22 mouse cellular contexts compared by ENCODE assay signal in genomic region chr7:99853350-99853749, GRCm38 (mm10). TPM values are rescaled to one million over a fixed set of nuclear protein-coding genes. Genes with fewer than 3 reads are reported as not detected.
DNase-seq lines count a peak whose midpoint lies in the region; ATAC-seq and TF ChIP-seq lines count a peak whose summit lies in the region.
"Had no signal": no experiment of that assay in that cellular context is flagged by ENCODE, and none has a peak within 500 bp of the region (broad histone marks: within the 10 kb centered on the region; RNA-seq: fewer than 3 reads in every experiment).

No protein-coding gene starts in this region.

- 88% methylated on average over 7 of the region's 7 CpGs for WGBS in hindbrain, postnatal 0 days
- WGBS in hindbrain, embryonic 14.5 days = 88% methylated on average over 7 of the region's 7 CpGs
- 75% methylated on average over 7 of the region's 7 CpGs for WGBS in lung, embryonic 14.5 days
- WGBS in stomach, postnatal 0 days = 74% methylated on average over 7 of the region's 7 CpGs

- TF ChIP-seq CTCF in hindbrain, postnatal 0 days (IDR thresholded peaks at IDR 0.05; ENCODE audit: low read depth) = peak; percentile 36
- TF ChIP-seq CTCF in lung, embryonic 14.5 days (IDR thresholded peaks at IDR 0.05; ENCODE audit: low read depth) = peak; percentile 22; the same call in 1 of the 2 replicates
- TF ChIP-seq CTCF in stomach, postnatal 0 days (IDR thresholded peaks at IDR 0.05; ENCODE audit: low read depth) = peak; percentile 42; the same call in 1 of the 2 replicates

- ATAC-seq in hindbrain, postnatal 0 days = no peak
- no peak for ATAC-seq in hindbrain, embryonic 14.5 days (ENCODE audit: low FRiP score)
- ATAC-seq in lung, embryonic 14.5 days (ENCODE audit: insufficient read depth) = no peak
- no peak for ATAC-seq in stomach, postnatal 0 days (ENCODE audit: low FRiP score, low TSS enrichment)
- ATAC-seq: activated CD4-positive, CD25-positive, alpha-beta regulatory T cell, adult 4 months had no signal

- TF ChIP-seq EP300 in stomach, postnatal 0 days (optimal IDR thresholded peaks at IDR 0.05) = no peak

- H3K9ac ChIP-seq in hindbrain, postnatal 0 days (replicated peaks; ENCODE audit: low read length) = no peak overlapping the region
- no peak overlapping the region for H3K9ac ChIP-seq in hindbrain, embryonic 14.5 days
- no peak overlapping the region for H3K9ac ChIP-seq in lung, embryonic 14.5 days
- no peak overlapping the region for H3K9ac ChIP-seq in stomach, postnatal 0 days (ENCODE audit: low read length)
- H3K9ac ChIP-seq: hindbrain, embryonic 13.5 days; liver, embryonic 15.5 days; neural tube, embryonic 15.5 days had no signal

- H3K4me2 ChIP-seq in hindbrain, postnatal 0 days (ENCODE audit: low read depth, low read length) = no peak overlapping the region
- no peak overlapping the region for H3K4me2 ChIP-seq in hindbrain, embryonic 14.5 days (replicated peaks)
- H3K4me2 ChIP-seq in lung, embryonic 14.5 days = no peak overlapping the region
- H3K4me2 ChIP-seq in stomach, postnatal 0 days (replicated peaks; ENCODE audit: low read depth) = no peak overlapping the region
- H3K4me2 ChIP-seq: hindbrain, embryonic 13.5 days; liver, embryonic 15.5 days; midbrain, embryonic 11.5 days; neural tube, embryonic 15.5 days had no signal

- DNase-seq in hindbrain, postnatal 0 days (ENCODE audit: low spot score) = no peak
- no peak for DNase-seq in hindbrain, embryonic 14.5 days (ENCODE audit: low spot score)
- DNase-seq in lung, embryonic 14.5 days = no peak
- DNase-seq in lung, postnatal 14 days = no peak
- DNase-seq in WW6 (ENCODE audit: low read depth, low spot score) = peak; percentile 16
- DNase-seq in stomach, postnatal 0 days (ENCODE audit: low spot score) = no peak
- no peak for DNase-seq in left cerebral cortex, adult 9 months (ENCODE audit: low spot score in 2 of 2)
- DNase-seq: cerebellum, adult 2 months; gastrocnemius, postnatal 14 days; heart, postnatal 10 days; kidney, adult 18-20 months; kidney, postnatal 36 days; left cerebral cortex, postnatal 4 days; lung, postnatal 4 days; right cerebral cortex, postnatal 25 days; thymus, postnatal 25 days had no signal

- H3K4me3 ChIP-seq in hindbrain, postnatal 0 days (ENCODE audit: low read length) = no peak overlapping the region
- no peak overlapping the region for H3K4me3 ChIP-seq in hindbrain, embryonic 14.5 days (replicated peaks; ENCODE audit: low read length)
- H3K4me3 ChIP-seq in lung, embryonic 14.5 days (ENCODE audit: low read depth, low read length) = no peak overlapping the region
- no peak overlapping the region for H3K4me3 ChIP-seq in stomach, postnatal 0 days (ENCODE audit: low read depth, low read length)
- H3K4me3 ChIP-seq: forebrain, embryonic 10.5 days; hindbrain, embryonic 13.5 days; liver, embryonic 15.5 days; neural tube, embryonic 15.5 days had no signal

- H3K9me3 ChIP-seq in hindbrain, postnatal 0 days (ENCODE audit: low read length) = no peaks in the 10 kb centered on the region
- no peaks in the 10 kb centered on the region for H3K9me3 ChIP-seq in hindbrain, embryonic 14.5 days (ENCODE audit: control insufficient read depth, low read length)
- no peaks in the 10 kb centered on the region for H3K9me3 ChIP-seq in lung, embryonic 14.5 days (ENCODE audit: low read depth, low read length)
- H3K9me3 ChIP-seq in stomach, postnatal 0 days (ENCODE audit: control insufficient read depth, low read length) = no peaks in the 10 kb centered on the region
- H3K9me3 ChIP-seq: forebrain, embryonic 10.5 days; hindbrain, embryonic 13.5 days; liver, embryonic 15.5 days; neural tube, embryonic 15.5 days had no signal

- no peak overlapping the region for H3K27ac ChIP-seq in hindbrain, postnatal 0 days
- no peak overlapping the region for H3K27ac ChIP-seq in hindbrain, embryonic 14.5 days
- H3K27ac ChIP-seq in lung, embryonic 14.5 days (ENCODE audit: low read depth) = no peak overlapping the region
- no peak overlapping the region for H3K27ac ChIP-seq in stomach, postnatal 0 days (replicated peaks)
- H3K27ac ChIP-seq: forebrain, embryonic 10.5 days; hindbrain, embryonic 13.5 days; liver, embryonic 15.5 days; neural tube, embryonic 15.5 days had no signal

- H3K36me3 ChIP-seq in hindbrain, postnatal 0 days (ENCODE audit: insufficient read depth, low read length) = peaks cover 15% of the 10 kb centered on the region; the same call in 1 of the 2 replicates
- peaks cover 27% of the 10 kb centered on the region for H3K36me3 ChIP-seq in hindbrain, embryonic 14.5 days (replicated peaks; ENCODE audit: control insufficient read depth, insufficient read depth)
- H3K36me3 ChIP-seq in lung, embryonic 14.5 days (ENCODE audit: insufficient read depth) = peaks cover 57% of the 10 kb centered on the region
- H3K36me3 ChIP-seq in stomach, postnatal 0 days (ENCODE audit: control insufficient read depth, insufficient read depth, low read length) = no peaks in the 10 kb centered on the region; the same call in 1 of the 2 replicates

- H3K27me3 ChIP-seq in hindbrain, postnatal 0 days (ENCODE audit: insufficient read depth, low read length) = no peaks in the 10 kb centered on the region
- H3K27me3 ChIP-seq in hindbrain, embryonic 14.5 days (ENCODE audit: control insufficient read depth, insufficient read depth, low read length) = no peaks in the 10 kb centered on the region
- no peaks in the 10 kb centered on the region for H3K27me3 ChIP-seq in lung, embryonic 14.5 days (ENCODE audit: insufficient read depth, low read length)
- no peaks in the 10 kb centered on the region for H3K27me3 ChIP-seq in stomach, postnatal 0 days (ENCODE audit: control insufficient read depth, insufficient read depth, low read length)
- H3K27me3 ChIP-seq: hindbrain, embryonic 13.5 days; liver, embryonic 15.5 days; neural tube, embryonic 15.5 days had no signal

- peaks cover 10% of the 10 kb centered on the region for H3K4me1 ChIP-seq in hindbrain, postnatal 0 days (ENCODE audit: insufficient read depth, low read length)
- peaks cover 28% of the 10 kb centered on the region for H3K4me1 ChIP-seq in hindbrain, embryonic 14.5 days (replicated peaks; ENCODE audit: control insufficient read depth, insufficient read depth, low read length)
- peaks cover 10% of the 10 kb centered on the region for H3K4me1 ChIP-seq in lung, embryonic 14.5 days (ENCODE audit: insufficient read depth)
- H3K4me1 ChIP-seq in stomach, postnatal 0 days (replicated peaks; ENCODE audit: control insufficient read depth, insufficient read depth) = peaks cover 3% of the 10 kb centered on the region; the same call in 1 of the 2 replicates

RNA-seq across cellular contexts. Expression of gene Xrra1, which starts 5.6 kb away (rescaled TPM):
- 1.7 and 2.6 TPM in 2 replicates for total RNA-seq in hindbrain, postnatal 0 days (2014; rRNA removed)
- 1.0 and 1.3 TPM in 2 replicates for polyA plus RNA-seq in hindbrain, postnatal 0 days (2015; fragmentation: Nextera tagmentation; extraction: Ambion mirVana)
- 1.1 and 1.3 TPM in 2 replicates for polyA plus RNA-seq in hindbrain, embryonic 14.5 days (2014; fragmentation: Nextera tagmentation; extraction: Ambion mirVana)
- polyA plus RNA-seq in lung, embryonic 14.5 days (2014; fragmentation: Nextera tagmentation; extraction: Ambion mirVana) = 0.30 and 0.34 TPM in 2 replicates
- polyA plus RNA-seq in stomach, postnatal 0 days (2015; fragmentation: Nextera tagmentation; extraction: Ambion mirVana) = 0.08 and 0.27 TPM in 2 replicates
- polyA plus RNA-seq: liver, embryonic 15.5 days had no signal

RNA-seq across cellular contexts. Expression of gene Spcs2, which starts 9.9 kb away (rescaled TPM):
- total RNA-seq in hindbrain, postnatal 0 days (2014; rRNA removed) = 94.2 and 111 TPM in 2 replicates
- 258 and 293 TPM in 2 replicates for polyA plus RNA-seq in hindbrain, postnatal 0 days (2015; fragmentation: Nextera tagmentation; extraction: Ambion mirVana)
- polyA plus RNA-seq in hindbrain, embryonic 14.5 days (2014; fragmentation: Nextera tagmentation; extraction: Ambion mirVana) = 268 and 276 TPM in 2 replicates
- 322 and 366 TPM in 2 replicates for polyA plus RNA-seq in lung, embryonic 14.5 days (2014; fragmentation: Nextera tagmentation; extraction: Ambion mirVana)
- 289 and 308 TPM in 2 replicates for polyA plus RNA-seq in stomach, postnatal 0 days (2015; fragmentation: Nextera tagmentation; extraction: Ambion mirVana)

RNA-seq across cellular contexts. Expression of gene Neu3, which starts 25.1 kb away (rescaled TPM):
- total RNA-seq in hindbrain, postnatal 0 days (2014; rRNA removed) = 1.3 and 2.1 TPM in 2 replicates
- polyA plus RNA-seq in hindbrain, postnatal 0 days (2015; fragmentation: Nextera tagmentation; extraction: Ambion mirVana) = 1.6 and 2.1 TPM in 2 replicates
- 1.3 and 2.2 TPM in 2 replicates for polyA plus RNA-seq in hindbrain, embryonic 14.5 days (2014; fragmentation: Nextera tagmentation; extraction: Ambion mirVana)
- 3.0 and 3.2 TPM in 2 replicates for polyA plus RNA-seq in lung, embryonic 14.5 days (2014; fragmentation: Nextera tagmentation; extraction: Ambion mirVana)
- 4.0 and 4.4 TPM in 2 replicates for polyA plus RNA-seq in stomach, postnatal 0 days (2015; fragmentation: Nextera tagmentation; extraction: Ambion mirVana)
